23 mouse cellular contexts compared by ENCODE assay signal in the genomic region with DNA sequence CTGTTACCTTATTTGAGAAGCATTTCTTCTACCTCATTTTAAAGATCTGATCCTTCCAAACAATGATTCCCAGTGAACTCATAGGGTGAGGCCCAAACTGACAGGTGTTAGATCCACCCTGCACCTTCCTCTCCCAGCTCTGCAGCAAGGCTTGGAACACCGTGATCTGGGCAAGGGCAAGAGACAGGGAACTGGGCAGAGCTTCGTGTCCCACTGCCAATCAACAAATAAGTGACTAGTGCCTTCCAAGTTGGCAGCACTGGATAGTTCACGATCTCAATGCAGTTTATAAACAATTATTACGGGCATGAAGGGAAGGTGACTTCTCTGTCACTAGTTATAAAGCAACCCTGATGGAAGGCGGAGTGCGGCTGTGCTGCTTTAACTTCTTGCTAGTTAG. TPM values are rescaled to one million over a fixed set of nuclear protein-coding genes. Genes with fewer than 3 reads are reported as not detected.
DNase-seq lines count a peak whose midpoint lies in the region; ATAC-seq and TF ChIP-seq lines count a peak whose summit lies in the region.
"Had no signal": no experiment of that assay in that cellular context is flagged by ENCODE, and none has a peak within 500 bp of the region (broad histone marks: within the 10 kb centered on the region; RNA-seq: fewer than 3 reads in every experiment).

No protein-coding gene starts in this region.

- no peak overlapping the region for H3K9ac ChIP-seq in heart, adult 2 months (ENCODE audit: low read depth, low read length)
- H3K9ac ChIP-seq in kidney, embryonic 16.5 days (replicated peaks; ENCODE audit: low read length) = no peak overlapping the region
- H3K9ac ChIP-seq: embryonic facial prominence, embryonic 13.5 days; forebrain, embryonic 12.5 days; heart, embryonic 13.5 days; hindbrain, embryonic 13.5 days had no signal

- H3K79me2 ChIP-seq in heart, adult 2 months (replicated peaks; ENCODE audit: control insufficient read depth, insufficient read depth, low read length) = no peaks in the 10 kb centered on the region

- TF ChIP-seq EP300 in heart, adult 2 months (IDR thresholded peaks at IDR 0.05; ENCODE audit: insufficient read depth, low read depth, low read length) = peak; percentile 73

- H3K36me3 ChIP-seq in heart, adult 2 months (ENCODE audit: control insufficient read depth, insufficient read depth, low read length) = peaks cover 9% of the 10 kb centered on the region
- H3K36me3 ChIP-seq in kidney, embryonic 16.5 days (ENCODE audit: insufficient read depth, low read length) = no peaks in the 10 kb centered on the region

- no peak for ATAC-seq in kidney, embryonic 16.5 days (ENCODE audit: low FRiP score, low TSS enrichment)
- ATAC-seq: activated CD4-positive, CD25-positive, alpha-beta regulatory T cell, adult 4 months; forebrain, embryonic 16.5 days; hindbrain, postnatal 0 days; Patski had no signal

- H3K27me3 ChIP-seq in heart, adult 2 months (ENCODE audit: control insufficient read depth, insufficient read depth, low read length) = no peaks in the 10 kb centered on the region
- H3K27me3 ChIP-seq in kidney, embryonic 16.5 days (ENCODE audit: insufficient read depth, low read length) = no peaks in the 10 kb centered on the region
- H3K27me3 ChIP-seq: CH12.LX; embryonic facial prominence, embryonic 13.5 days; forebrain, embryonic 12.5 days; heart, embryonic 13.5 days; hindbrain, embryonic 13.5 days; Patski had no signal

- no peak overlapping the region for H3K4me2 ChIP-seq in kidney, embryonic 16.5 days (replicated peaks; ENCODE audit: low read depth, low read length)
- H3K4me2 ChIP-seq: embryonic facial prominence, embryonic 13.5 days; forebrain, embryonic 12.5 days; heart, embryonic 13.5 days; hindbrain, embryonic 13.5 days had no signal

- TF ChIP-seq POLR2A in heart, adult 2 months (IDR thresholded peaks at IDR 0.05; ENCODE audit: insufficient read depth, low read depth, low read length) = 0 out of 2 replicates have a peak, but pooled peaks have one; percentile 19

- H3K27ac ChIP-seq in gastrocnemius, adult 2 months = peak overlapping the region; percentile 16
- H3K27ac ChIP-seq in heart, adult 2 months = no peak overlapping the region
- no peak overlapping the region for H3K27ac ChIP-seq in kidney, embryonic 16.5 days (ENCODE audit: low read length)
- H3K27ac ChIP-seq: embryonic facial prominence, embryonic 13.5 days; forebrain, embryonic 12.5 days; heart, embryonic 13.5 days; hindbrain, embryonic 13.5 days; hindbrain, postnatal 0 days; kidney, postnatal 0 days had no signal

- H3K4me3 ChIP-seq in gastrocnemius, adult 2 months = peak overlapping the region; percentile 26; the same call in 1 of the 2 replicates
- no peak overlapping the region for H3K4me3 ChIP-seq in heart, adult 2 months
- no peak overlapping the region for H3K4me3 ChIP-seq in kidney, embryonic 16.5 days (ENCODE audit: low read length)
- H3K4me3 ChIP-seq: embryonic facial prominence, embryonic 13.5 days; forebrain, embryonic 12.5 days; heart, embryonic 13.5 days; hindbrain, embryonic 13.5 days had no signal

- no peaks in the 10 kb centered on the region for H3K9me3 ChIP-seq in kidney, embryonic 16.5 days (ENCODE audit: low read length)
- H3K9me3 ChIP-seq: embryonic facial prominence, embryonic 13.5 days; forebrain, embryonic 12.5 days; heart, embryonic 13.5 days; hindbrain, embryonic 13.5 days had no signal

- DNase-seq in gastrocnemius, adult 2 months = peak; percentile 62
- DNase-seq in gastrocnemius, postnatal 4 days (ENCODE audit: low spot score in 2 of 2) = no peak
- DNase-seq in heart, adult 2 months = peak in 1 of 2 experiments; percentile 63
- no peak for DNase-seq in heart, postnatal 25 days (ENCODE audit: low spot score)
- peak; percentile 48 for DNase-seq in kidney, adult 9 months
- peak; percentile 55 for DNase-seq in gastrocnemius, postnatal 25 days
- no peak for DNase-seq in embryo, embryonic 10 days (ENCODE audit: low spot score)
- DNase-seq: adrenal gland, adult 2 months; cerebellum, adult 11-12 months; cerebellum, adult 9-10 months; cerebellum, postnatal 25 days; kidney, adult 11 months had no signal

- H3K4me1 ChIP-seq in heart, adult 2 months (ENCODE audit: control insufficient read depth, insufficient read depth, low read length) = peaks cover 15% of the 10 kb centered on the region
- H3K4me1 ChIP-seq in kidney, embryonic 16.5 days (ENCODE audit: insufficient read depth, low read length) = 0 out of 2 replicates have a peak, but pooled peaks cover 8% of the 10 kb centered on the region
- H3K4me1 ChIP-seq: forebrain, embryonic 12.5 days; hindbrain, embryonic 13.5 days had no signal

- intact Hi-C loops in gastrocnemius, adult 2 months (cut with DNase I) = no loop called here
- intact Hi-C loops in heart, adult 2 months (cut with DNase I) = no loop called here
- intact Hi-C loops in heart, postnatal 25 days (cut with DNase I) = no loop called here

- no peak for TF ChIP-seq CTCF in gastrocnemius, adult 2 months (IDR thresholded peaks at IDR 0.05)
- TF ChIP-seq CTCF in heart, adult 2 months (IDR thresholded peaks at IDR 0.05) = no peak

- WGBS in heart, adult 2 months = 46% methylated on average over 6 of the region's 6 CpGs
- WGBS in kidney, embryonic 16.5 days = 87% methylated on average over 6 of the region's 6 CpGs

RNA-seq across cellular contexts. Expression of a gene that starts 42.2 kb away (rescaled TPM):
- total RNA-seq in gastrocnemius, adult 2 months (2021) = 10 to 100 TPM; 13.2 to 21.8 TPM
- total RNA-seq in gastrocnemius, postnatal 4 days (2021) = 10 to 100 TPM; 50.1 to 59.2 TPM
- total RNA-seq in heart, adult 2 months (2021) = 10 to 100 TPM; 30.7 to 36.7 TPM
- polyA plus RNA-seq in heart, adult 2 months (2012; rRNA removed) = 18.5 and 34.4 TPM in 2 replicates
- 10 to 100 TPM; 42.5 to 51.7 TPM for total RNA-seq in heart, postnatal 25 days (2021)
- polyA plus RNA-seq in kidney, embryonic 16.5 days (2015; fragmentation: Nextera tagmentation; extraction: Ambion mirVana) = 29.6 and 31.9 TPM in 2 replicates
- total RNA-seq in gastrocnemius, postnatal 25 days (2021) = 10 to 100 TPM; 22.5 to 34.6 TPM

Comparison
In these comparisons a context has a peak if more than half of its experiments do, and no peak if none do; other contexts are left out.
1. DNase-seq: peak in gastrocnemius, adult 2 months (single experiment), kidney, adult 9 months (single experiment) and gastrocnemius, postnatal 25 days (single experiment); none in gastrocnemius, postnatal 4 days (0 of 2), heart, postnatal 25 days (single experiment) and embryo, embryonic 10 days (single experiment).